Mouse (Mus musculus) erythroblast, embryonic 14.5 days (primary cell): ENCODE data around the gene Dhh.

ENCODE experiments used
- GATA1 ChIP-seq: IDR thresholded peaks from 2 replicates; pipeline ENCODE4 v1.6.1; 2012; ENCODE audit warnings: low read length, inconsistent platforms, mixed read lengths
- TAL1 ChIP-seq: IDR thresholded peaks from 3 replicates; pipeline ENCODE4 v1.6.1; 2012; ENCODE audit warnings: low read length, inconsistent platforms, mixed read lengths

GRCm38 (mm10) chr15:98894746-98895634, 3.4 kb downstream of the Dhh start:
- TF ChIP-seq TAL1 (no peak), GATA1 (no peak)
